ENCODE assay signal across 8 mouse cellular contexts in the genomic region with DNA sequence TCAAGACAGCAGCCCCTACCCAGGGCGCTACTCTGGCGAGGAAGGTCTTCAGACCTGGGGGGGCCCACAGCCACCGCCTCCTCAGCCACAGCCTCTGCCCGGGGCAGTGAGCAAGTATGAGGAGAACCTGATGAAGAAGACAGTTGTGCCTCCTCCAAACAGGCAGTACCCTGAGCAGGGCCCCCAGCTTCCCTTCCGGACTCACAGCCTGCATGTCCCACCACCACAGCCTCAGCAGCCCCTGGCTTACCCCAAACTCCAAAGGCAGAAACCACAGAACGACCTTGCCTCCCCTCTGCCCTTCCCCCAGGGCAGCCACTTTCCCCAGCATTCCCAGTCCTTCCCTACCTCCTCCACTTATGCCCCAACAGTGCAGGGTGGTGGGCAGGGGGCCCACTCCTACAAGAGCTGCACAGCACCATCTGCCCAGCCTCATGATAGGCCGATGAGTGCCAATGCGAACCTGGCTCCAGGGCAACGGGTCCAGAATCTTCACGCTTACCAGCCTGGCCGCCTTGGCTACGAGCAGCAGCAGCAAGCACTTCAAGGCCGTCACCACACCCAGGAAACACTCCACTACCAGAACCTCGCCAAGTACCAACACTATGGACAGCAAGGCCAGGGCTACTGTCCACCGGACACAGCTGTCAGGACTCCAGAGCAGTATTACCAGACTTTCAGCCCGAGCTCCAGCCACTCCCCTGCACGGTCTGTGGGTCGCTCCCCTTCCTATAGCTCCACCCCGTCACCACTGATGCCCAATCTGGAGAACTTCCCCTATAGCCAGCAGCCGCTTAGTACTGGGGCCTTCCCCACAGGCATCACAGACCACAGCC. TPM values are rescaled to one million over a fixed set of nuclear protein-coding genes. Genes with fewer than 3 reads are reported as not detected.
A peak's percentile ranks its signal among the peaks of the same experiment; 100 is the strongest.
DNase-seq lines count a peak whose midpoint lies in the region; ATAC-seq and TF ChIP-seq lines count a peak whose summit lies in the region.

No protein-coding gene starts in this region.

- 60% methylated on average over 19 of the region's 20 CpGs for WGBS in hindbrain, embryonic 16.5 days
- WGBS in kidney, adult 2 months, result 76% methylated on average over 20 of the region's 20 CpGs

- TF ChIP-seq CTCF in kidney, adult 2 months (conservative IDR thresholded peaks at IDR 0.05; ENCODE audit: insufficient read depth, insufficient read length, low read depth, low read length), result no peak

- no peaks in the 10 kb centered on the region for H3K9me3 ChIP-seq in hindbrain, embryonic 16.5 days (ENCODE audit: control insufficient read depth, low read length)

- peak; percentile 84 for ATAC-seq in common myeloid progenitor, adult 5-6 weeks (replicated peaks; ENCODE audit: low read depth, poor library complexity, severe bottlenecking)
- ATAC-seq in hindbrain, embryonic 16.5 days, result peak; percentile 38; the same call in 1 of the 2 replicates

- peak overlapping the region; percentile 80 for H3K27ac ChIP-seq in hindbrain, embryonic 16.5 days (ENCODE audit: low read depth, low read length)
- no peak overlapping the region for H3K27ac ChIP-seq in kidney, adult 2 months (ENCODE audit: insufficient read depth, low read depth, low read length)

- H3K27me3 ChIP-seq in hindbrain, embryonic 16.5 days (replicated peaks; ENCODE audit: control insufficient read depth, insufficient read depth, low read length), result no peaks in the 10 kb centered on the region
- no peaks in the 10 kb centered on the region for H3K27me3 ChIP-seq in kidney, adult 2 months (replicated peaks; ENCODE audit: control insufficient read depth, insufficient read depth, low read length)

- no peak overlapping the region for H3K4me3 ChIP-seq in hindbrain, embryonic 16.5 days (ENCODE audit: low read length)
- H3K4me3 ChIP-seq in kidney, adult 2 months (ENCODE audit: insufficient read depth, low read depth, low read length), result no peak overlapping the region

- peaks cover 26% of the 10 kb centered on the region for H3K36me3 ChIP-seq in hindbrain, embryonic 16.5 days (ENCODE audit: control insufficient read depth, insufficient read depth, low read length)
- H3K36me3 ChIP-seq in kidney, adult 2 months (ENCODE audit: control insufficient read depth, insufficient read depth, low read length), result no peaks in the 10 kb centered on the region

- peak; percentile 51 for DNase-seq in ovary, adult 18-20 months (ENCODE audit: low spot score)
- no peak for DNase-seq in ovary, postnatal 36 days (ENCODE audit: low spot score)
- peak; percentile 71 for DNase-seq in lung, postnatal 36 days
- peak; percentile 62 for DNase-seq in thymus, postnatal 0 days (ENCODE audit: low spot score)
- no peak for DNase-seq in kidney, adult 2 months
- DNase-seq in ovary, postnatal 14 days (ENCODE audit: low spot score), result no peak

- no peak for TF ChIP-seq POLR2A in kidney, adult 2 months (IDR thresholded peaks at IDR 0.05; ENCODE audit: low read depth, low read length)

- peaks cover 54% of the 10 kb centered on the region for H3K4me1 ChIP-seq in hindbrain, embryonic 16.5 days (ENCODE audit: control insufficient read depth, insufficient read depth, low read depth, low read length)
- peaks cover 16% of the 10 kb centered on the region for H3K4me1 ChIP-seq in kidney, adult 2 months (ENCODE audit: control insufficient read depth, insufficient read depth, low read length)

- H3K4me2 ChIP-seq in hindbrain, embryonic 16.5 days (ENCODE audit: low read length), result peak overlapping the region; percentile 7; the same call in 1 of the 2 replicates

- H3K9ac ChIP-seq in hindbrain, embryonic 16.5 days (ENCODE audit: low read depth, low read length), result peak overlapping the region; percentile 8

RNA-seq across cellular contexts. Expression of a gene that starts 36.8 kb away (rescaled TPM):
- 32.9 and 58.8 TPM in 2 replicates for total RNA-seq in common myeloid progenitor, adult 5-6 weeks (2017)
- 42.5 and 44.8 TPM in 2 replicates for polyA plus RNA-seq in hindbrain, embryonic 16.5 days (2015; fragmentation: Nextera tagmentation; extraction: Ambion mirVana)
- polyA plus RNA-seq in thymus, postnatal 0 days (2015; fragmentation: Nextera tagmentation; extraction: Ambion mirVana), result 82.6 and 100 TPM in 2 replicates
- polyA plus RNA-seq in kidney, adult 2 months (2012; rRNA removed), result 89.1 and 123 TPM in 2 replicates

Comparison
In these comparisons a context has a peak if more than half of its experiments do, and no peak if none do; other contexts are left out.
1. DNase-seq: peak in ovary, adult 18-20 months (single experiment), lung, postnatal 36 days (single experiment) and thymus, postnatal 0 days (single experiment); none in ovary, postnatal 36 days (single experiment), kidney, adult 2 months (single experiment) and ovary, postnatal 14 days (single experiment).